Mouse (Mus musculus) MEL (cell line): ENCODE results near the gene Gm8994. TPM values are rescaled to one million over a fixed set of nuclear protein-coding genes. Genes with fewer than 3 reads are reported as not detected.

Experiments
- DNase-seq: peaks from one replicate; pipeline ENCODE4 v3.0.0; 2011; ENCODE audit warnings: low read depth, low spot score
- H3K27ac ChIP-seq: 2 replicates; pipeline ENCODE4 v1.5.1; 2012; ENCODE audit warnings: low read depth, mild to moderate bottlenecking, control low read depth, low read length, moderate library complexity; ENCODE audit not compliant: control insufficient read depth
- H3K27me3 ChIP-seq, 2 experiments: fragments of 150-350 bp in 1 of 2; sonication (generic) in 1 of 2; 2 replicates each; pipeline ENCODE4 v1.6.1; 2012; ENCODE audit warnings: low read length in 2 of 2, mild to moderate bottlenecking in 2 of 2, improper control_type of control experiment in 1 of 2, moderate library complexity in 1 of 2; ENCODE audit not compliant: insufficient read depth in 2 of 2, control insufficient read depth in 1 of 2
- H3K36me3 ChIP-seq, 2 experiments: 2 replicates each; pipeline ENCODE4 v1.6.1; 2012 to 2014; ENCODE audit warnings: low read length in 2 of 2, improper control_type of control experiment in 1 of 2, inconsistent platforms in 1 of 2, mild to moderate bottlenecking in 1 of 2; ENCODE audit not compliant: insufficient read depth in 2 of 2, control insufficient read depth in 1 of 2
- H3K4me1 ChIP-seq, 2 experiments: fragments of 150-350 bp in 1 of 2; sonication (generic) in 1 of 2; 2 replicates each; pipeline ENCODE4 v1.6.1; 2012; ENCODE audit warnings: low read length in 2 of 2, improper control_type of control experiment in 1 of 2, mild to moderate bottlenecking in 1 of 2; ENCODE audit not compliant: insufficient read depth in 2 of 2, control insufficient read depth in 1 of 2
- H3K4me3 ChIP-seq, 2 experiments: fragments of 150-350 bp in 1 of 2; sonication (generic) in 1 of 2; 2 replicates each; pipeline ENCODE4 v1.5.1; 2012; ENCODE audit warnings: low read depth in 2 of 2, low read length in 2 of 2, mild to moderate bottlenecking in 2 of 2, moderate library complexity in 2 of 2, control low read depth in 1 of 2, improper control_type of control experiment in 1 of 2; ENCODE audit not compliant: control insufficient read depth in 1 of 2, insufficient read depth in 1 of 2
- H3K79me2 ChIP-seq: 2 replicates; pipeline ENCODE4 v1.6.1; 2012; ENCODE audit warnings: mild to moderate bottlenecking, low read length, moderate library complexity; ENCODE audit not compliant: control insufficient read depth, poor library complexity, insufficient read depth
- H3K9ac ChIP-seq: 2 replicates; pipeline ENCODE4 v1.6.1; 2012; ENCODE audit warnings: low read depth, mild to moderate bottlenecking, control low read depth, low read length, moderate library complexity; ENCODE audit not compliant: control insufficient read depth, poor library complexity, severe bottlenecking
- H3K9me3 ChIP-seq: fragments of 150-350 bp; sonication (generic); replicated peaks from 2 replicates; pipeline ENCODE4 v1.6.1; 2012; ENCODE audit warnings: mild to moderate bottlenecking, low read length, improper control_type of control experiment, moderate library complexity; ENCODE audit not compliant: insufficient read depth
- BHLHE40 ChIP-seq: IDR thresholded peaks from 2 replicates; pipeline ENCODE4 v1.6.1; 2012; ENCODE audit warnings: low read depth, mild to moderate bottlenecking, inconsistent platforms, low read length, improper control_type of control experiment, borderline replicate concordance
- CHD1 ChIP-seq: IDR thresholded peaks from 2 replicates; pipeline ENCODE4 v1.6.1; 2012; ENCODE audit warnings: low read depth, mild to moderate bottlenecking, inconsistent platforms, low read length, improper control_type of control experiment
- E2F4 ChIP-seq: IDR thresholded peaks from 2 replicates; pipeline ENCODE4 v1.6.1; 2011; ENCODE audit warnings: low read depth, low read length, improper control_type of control experiment, borderline replicate concordance
- ELF1 ChIP-seq: IDR thresholded peaks from 2 replicates; pipeline ENCODE4 v1.6.1; 2014; ENCODE audit warnings: low read depth, mild to moderate bottlenecking, inconsistent platforms, low read length, improper control_type of control experiment, moderate library complexity
- ETS1 ChIP-seq: IDR thresholded peaks from 2 replicates; pipeline ENCODE4 v1.6.1; 2012; ENCODE audit warnings: low read depth, mild to moderate bottlenecking, inconsistent platforms, low read length, improper control_type of control experiment, moderate library complexity
- GATA1 ChIP-seq: IDR thresholded peaks from 2 replicates; pipeline ENCODE4 v1.6.1; 2011; ENCODE audit warnings: low read depth, low read length, improper control_type of control experiment
- HCFC1 ChIP-seq: IDR thresholded peaks from 2 replicates; pipeline ENCODE4 v1.6.1; 2012; ENCODE audit warnings: low read depth, mild to moderate bottlenecking, inconsistent platforms, low read length, improper control_type of control experiment, moderate library complexity
- MAZ ChIP-seq: IDR thresholded peaks from 2 replicates; pipeline ENCODE4 v1.6.1; 2012; ENCODE audit warnings: low read depth, mild to moderate bottlenecking, inconsistent platforms, low read length, improper control_type of control experiment
- MYB ChIP-seq: IDR thresholded peaks from 2 replicates; pipeline ENCODE4 v1.6.1; 2011; ENCODE audit warnings: mild to moderate bottlenecking, low read depth, low read length, improper control_type of control experiment
- MYC ChIP-seq: IDR thresholded peaks from 2 replicates; pipeline ENCODE4 v1.6.1; 2011; ENCODE audit warnings: low read depth, mild to moderate bottlenecking, low read length, improper control_type of control experiment, moderate library complexity
- NRF1 ChIP-seq: IDR thresholded peaks from 2 replicates; pipeline ENCODE4 v1.6.1; 2014; ENCODE audit warnings: low read depth, mild to moderate bottlenecking, inconsistent platforms, low read length, improper control_type of control experiment, moderate library complexity; ENCODE audit not compliant: poor library complexity, insufficient read depth, severe bottlenecking
- POLR2A ChIP-seq, 2 experiments: IDR thresholded peaks; 2 replicates each; pipeline ENCODE4 v1.6.1; 2011 to 2012; ENCODE audit warnings: low read length in 2 of 2, mild to moderate bottlenecking in 2 of 2, control low read depth in 1 of 2, improper control_type of control experiment in 1 of 2, low read depth in 1 of 2, moderate library complexity in 1 of 2; ENCODE audit not compliant: control insufficient read depth in 1 of 2, insufficient read depth in 1 of 2, poor library complexity in 1 of 2
- POLR2AphosphoS2 ChIP-seq: IDR thresholded peaks from 2 replicates; pipeline ENCODE4 v1.6.1; 2011; ENCODE audit warnings: low read length, improper control_type of control experiment
- POLR2AphosphoS5 ChIP-seq: IDR thresholded peaks from 2 replicates; pipeline ENCODE4 v1.6.1; 2012; ENCODE audit warnings: low read depth, borderline replicate concordance, mild to moderate bottlenecking, inconsistent platforms, low read length, moderate library complexity, mixed read lengths
- RCOR1 ChIP-seq: IDR thresholded peaks from 2 replicates; pipeline ENCODE4 v1.6.1; 2012; ENCODE audit warnings: low read depth, mild to moderate bottlenecking, inconsistent platforms, low read length, improper control_type of control experiment
- SIN3A ChIP-seq: IDR thresholded peaks from 2 replicates; pipeline ENCODE4 v1.6.1; 2012; ENCODE audit warnings: low read length, improper control_type of control experiment, inconsistent platforms
- TAL1 ChIP-seq: IDR thresholded peaks from 2 replicates; pipeline ENCODE4 v1.6.1; 2012; ENCODE audit warnings: mild to moderate bottlenecking, inconsistent platforms, low read length, moderate library complexity, mixed read lengths
- TBP ChIP-seq: IDR thresholded peaks from 2 replicates; pipeline ENCODE4 v1.8.0; 2011; ENCODE audit warnings: low read depth, low read length, improper control_type of control experiment
- TCF12 ChIP-seq: IDR thresholded peaks from 2 replicates; pipeline ENCODE4 v1.6.1; 2014; ENCODE audit warnings: low read depth, mild to moderate bottlenecking, inconsistent platforms, low read length, improper control_type of control experiment, moderate library complexity
- UBTF ChIP-seq: IDR thresholded peaks from 2 replicates; pipeline ENCODE4 v1.6.1; 2012; ENCODE audit warnings: low read depth, mild to moderate bottlenecking, inconsistent platforms, low read length, improper control_type of control experiment, moderate library complexity, borderline replicate concordance; ENCODE audit not compliant: insufficient read depth
- USF1 ChIP-seq: IDR thresholded peaks from 2 replicates; pipeline ENCODE4 v1.6.1; 2014; ENCODE audit warnings: low read depth, mild to moderate bottlenecking, inconsistent platforms, low read length, improper control_type of control experiment, moderate library complexity
- USF2 ChIP-seq, 2 experiments: IDR thresholded peaks; 2 replicates each; pipeline ENCODE4 v1.6.1; 2011 to 2012; ENCODE audit warnings: improper control_type of control experiment in 2 of 2, low read length in 2 of 2, borderline replicate concordance in 1 of 2, inconsistent platforms in 1 of 2, low read depth in 1 of 2, mild to moderate bottlenecking in 1 of 2; ENCODE audit not compliant: insufficient read depth in 1 of 2
- ZC3H11A ChIP-seq: IDR thresholded peaks from 2 replicates; pipeline ENCODE4 v1.6.1; 2012; ENCODE audit warnings: low read depth, mild to moderate bottlenecking, inconsistent platforms, low read length, improper control_type of control experiment
- ZKSCAN1 ChIP-seq: IDR thresholded peaks from 2 replicates; pipeline ENCODE4 v1.6.1; 2012; ENCODE audit warnings: low read depth, mild to moderate bottlenecking, inconsistent platforms, low read length, improper control_type of control experiment, moderate library complexity
- ZMIZ1 ChIP-seq: IDR thresholded peaks from 2 replicates; pipeline ENCODE4 v1.6.1; 2012; ENCODE audit warnings: low read depth, mild to moderate bottlenecking, inconsistent platforms, low read length, improper control_type of control experiment, moderate library complexity
- polyA plus RNA-seq, 2 experiments: library from polyadenylated mRNA; stranded (reverse) in 1 of 2; unstranded in 1 of 2; fragments of >175 nt in 1 of 2; fragments of >200 nt in 1 of 2; gene quantifications; 2 replicates each; pipeline versions ENCODE4 v1.2.1 to v1.2.4; 2012; ENCODE audit warnings: low replicate concordance in 2 of 2, low read depth in 1 of 2; ENCODE audit not compliant: insufficient read length in 2 of 2, insufficient read depth in 1 of 2, missing spikeins in 1 of 2
- total RNA-seq: library from RNA; depleted of rRNA; stranded (reverse); fragments of 300-350 nt; gene quantifications from 2 replicates; pipeline ENCODE4 v1.2.3, GENCODE M21; 2012

Gene Gm8994
- total and polyA plus RNA-seq, 3 experiments = 0.19 TPM; not detected in 2

DNA sequence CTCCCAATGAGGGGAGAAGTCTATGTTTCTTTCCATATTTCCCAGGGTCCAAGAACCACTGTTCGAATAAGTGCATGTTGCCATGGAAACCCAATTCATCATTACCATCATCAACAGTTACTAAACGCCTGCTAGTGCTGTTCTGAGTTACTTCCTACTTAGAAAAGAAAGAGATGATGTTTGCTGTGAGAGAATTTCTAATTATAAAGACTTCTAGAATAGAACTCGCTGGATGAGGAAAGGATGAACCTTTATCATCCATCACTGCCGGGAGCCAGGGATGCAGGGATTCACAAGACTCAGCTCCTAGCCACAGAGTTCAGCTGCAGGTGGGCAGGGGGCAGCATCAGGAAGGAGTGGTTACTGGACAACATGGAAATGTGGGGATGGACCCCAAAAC is 36.7 kb downstream of the Gm8994 start:
- no peak for DNase-seq

DNA sequence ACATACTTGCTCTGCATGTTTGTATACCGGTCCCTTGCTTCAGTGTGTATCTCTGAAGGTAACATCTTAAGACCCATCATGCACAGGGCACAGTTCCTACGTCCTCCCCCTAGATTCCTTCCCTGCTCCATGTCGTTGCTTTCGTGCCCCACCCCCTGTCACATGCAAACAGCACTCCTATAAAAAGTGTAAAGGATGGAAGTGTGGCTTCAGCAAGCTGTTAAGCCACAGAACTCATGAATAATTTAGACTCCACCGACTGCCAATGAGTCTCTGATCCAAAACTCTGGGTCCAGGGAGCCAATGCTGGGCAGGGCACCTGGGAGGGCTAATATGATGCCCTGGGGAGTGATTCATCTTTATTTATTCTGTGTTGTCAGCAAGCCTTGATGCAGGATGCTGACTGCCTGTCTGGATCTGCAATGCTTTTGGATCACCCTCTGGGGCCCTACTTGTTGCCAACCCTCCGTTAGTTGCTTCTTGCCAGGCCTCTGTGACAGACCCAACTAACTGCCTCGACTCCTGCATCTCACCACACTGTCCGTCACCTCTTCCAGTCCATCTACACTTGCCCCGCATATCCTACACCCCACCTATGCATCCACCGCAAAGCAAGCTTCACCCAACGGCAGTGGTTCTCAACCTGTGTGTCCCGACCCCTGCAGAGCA is 37.2 kb downstream of the Gm8994 start:
- Histone ChIP-seq H3K79me2 (no peaks in the 10 kb centered on the region), H3K36me3 (no peaks in the 10 kb centered on the region), H3K27ac (no peak overlapping the region), H3K9me3 (no peaks in the 10 kb centered on the region), H3K4me3 (no peak overlapping the region), H3K27me3 (no peaks in the 10 kb centered on the region), H3K4me1 (no peaks in the 10 kb centered on the region), H3K9ac (no peak overlapping the region)
- DNase-seq = no peak
- no peak for TF ChIP-seq GATA1
- TF ChIP-seq CHD1 = no peak
- TF ChIP-seq POLR2A (IDR thresholded peaks at IDR 0.05; ENCODE audit: control insufficient read depth in 1 of 2, insufficient read depth in 1 of 2, low read depth in 1 of 2, low read length in 2 of 2, poor library complexity in 1 of 2) = no peak
- no peak for TF ChIP-seq UBTF
- TF ChIP-seq POLR2AphosphoS5 = no peak
- TF ChIP-seq ZMIZ1 = no peak
- no peak for TF ChIP-seq MAZ
- no peak for TF ChIP-seq USF1
- no peak for TF ChIP-seq ELF1
- no peak for TF ChIP-seq ZKSCAN1
- no peak for TF ChIP-seq ETS1
- TF ChIP-seq HCFC1 = no peak
- TF ChIP-seq USF2 (IDR thresholded peaks at IDR 0.05; ENCODE audit: borderline replicate concordance in 1 of 2, insufficient read depth in 1 of 2, low read depth in 1 of 2, low read length in 2 of 2) = no peak
- no peak for TF ChIP-seq NRF1
- no peak for TF ChIP-seq SIN3A
- TF ChIP-seq TCF12 = no peak
- TF ChIP-seq MYC = no peak
- no peak for TF ChIP-seq ZC3H11A
- TF ChIP-seq E2F4 = no peak
- TF ChIP-seq MYB = no peak

More for the DNA sequence above, 36.7 kb downstream of the Gm8994 start:
- no peaks in the 10 kb centered on the region for H3K79me2 ChIP-seq
- no peaks in the 10 kb centered on the region for H3K9me3 ChIP-seq
- no peaks in the 10 kb centered on the region for H3K36me3 ChIP-seq
- no peaks in the 10 kb centered on the region for H3K27me3 ChIP-seq
- H3K27ac ChIP-seq = no peak overlapping the region
- TF ChIP-seq RCOR1 (no peak), NRF1 (no peak), POLR2AphosphoS2 (no peak), POLR2AphosphoS5 (no peak), POLR2A (IDR thresholded peaks at IDR 0.05; ENCODE audit: control insufficient read depth in 1 of 2, insufficient read depth in 1 of 2, low read depth in 1 of 2, low read length in 2 of 2, poor library complexity in 1 of 2) (no peak), USF1 (no peak), MYB (no peak), GATA1 (no peak), ELF1 (no peak), TBP (no peak), MAZ (no peak), TAL1 (no peak), BHLHE40 (no peak), TCF12 (no peak)
- TF ChIP-seq, all 39 proteins: peak for 0
- no peak overlapping the region for H3K4me3 ChIP-seq
- no peak overlapping the region for H3K9ac ChIP-seq
- no peaks in the 10 kb centered on the region for H3K4me1 ChIP-seq
